Mouse (Mus musculus): Measurements from ENCODE around the gene Gpatch11. TPM values are rescaled to one million over a fixed set of nuclear protein-coding genes. Genes with fewer than 3 reads are reported as not detected.

Gpatch11 gene
- polyA plus RNA-seq, 1 experiment, result 14.5 TPM

DNA sequence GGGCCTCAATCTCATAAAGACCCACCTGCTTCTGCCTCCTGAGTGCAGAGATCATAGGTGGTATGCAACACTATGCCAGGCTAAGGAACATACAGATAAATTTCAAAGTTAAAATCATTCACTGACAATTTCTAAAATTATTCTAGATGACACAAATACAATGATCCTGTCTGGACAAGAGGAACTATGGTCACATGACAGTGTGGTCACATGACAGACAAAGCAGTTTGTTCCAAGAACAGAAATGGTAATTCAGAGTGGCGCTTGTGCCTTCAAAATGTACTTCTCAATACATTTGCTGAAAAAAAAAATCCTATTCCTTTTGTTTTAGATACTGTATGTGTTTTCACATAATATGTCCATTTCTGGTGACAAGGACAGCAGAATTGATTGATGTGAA, 38.1 kb upstream of the Gpatch11 start:
- TF ChIP-seq CTCF (IDR thresholded peaks at IDR 0.05; ENCODE audit: control insufficient read depth, insufficient read depth, insufficient read length) (no peak), USF1 (IDR thresholded peaks at IDR 0.05; ENCODE audit: low read depth) (peak; percentile 53)
- Histone ChIP-seq H3K4me3 (ENCODE audit: insufficient read depth, poor library complexity, severe bottlenecking) (no peak overlapping the region), H3K79me2 (ENCODE audit: control insufficient read depth, insufficient read depth) (no peaks in the 10 kb centered on the region), H3K79me3 (ENCODE audit: low read depth) (no peaks in the 10 kb centered on the region), H3ac (ENCODE audit: control insufficient read depth, insufficient read length, low read depth) (no peak overlapping the region), H3K27me3 (ENCODE audit: control insufficient read depth, insufficient read depth, insufficient read length) (no peaks in the 10 kb centered on the region), H3K36me3 (ENCODE audit: control insufficient read depth, insufficient read depth) (peaks cover 34% of the 10 kb centered on the region)

DNA sequence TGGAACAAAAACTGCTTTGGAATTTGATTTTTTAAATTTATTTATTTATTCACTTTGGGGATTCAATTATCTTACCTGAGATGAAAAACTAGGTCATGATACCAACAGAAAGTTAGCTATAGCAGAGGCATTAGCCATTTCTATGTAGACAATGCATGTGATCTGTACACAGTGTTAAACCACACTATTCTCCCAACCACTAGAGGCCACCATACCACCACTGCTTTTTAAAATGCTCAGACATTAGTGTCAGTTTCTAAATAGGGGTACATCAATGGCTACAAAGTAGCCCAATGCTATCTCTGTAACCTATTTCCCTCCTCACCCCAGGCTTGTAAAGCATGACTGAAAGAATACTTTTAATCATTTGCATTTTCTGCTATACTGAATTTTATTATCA, 26.3 kb upstream of the Gpatch11 start:
- no peaks in the 10 kb centered on the region for H3K79me2 ChIP-seq (ENCODE audit: control insufficient read depth, insufficient read depth)

DNA sequence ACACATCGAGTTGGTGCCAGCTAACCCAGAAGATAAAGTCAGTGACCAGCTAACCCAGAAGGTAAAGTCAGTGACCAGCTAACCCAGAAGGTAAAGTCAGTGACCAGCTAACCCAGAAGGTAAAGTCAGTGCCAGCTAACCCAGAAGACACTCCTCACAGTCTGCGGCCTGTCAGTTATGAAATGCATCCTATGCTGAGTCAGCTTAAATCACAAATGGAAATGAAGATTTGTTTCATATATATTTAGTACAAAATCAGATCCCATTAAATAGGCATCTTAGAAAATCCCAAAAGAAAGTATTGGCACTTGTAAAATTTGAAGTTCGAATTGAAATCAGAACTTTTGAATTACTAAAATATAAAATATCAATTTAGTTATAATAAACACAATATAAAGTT, 25.8 kb upstream of the Gpatch11 start:
- Histone ChIP-seq H3K79me3 (ENCODE audit: low read depth) (no peaks in the 10 kb centered on the region), H3K36me3 (ENCODE audit: control insufficient read depth, insufficient read depth) (peaks cover 28% of the 10 kb centered on the region), H3K4me3 (ENCODE audit: insufficient read depth, poor library complexity, severe bottlenecking) (no peak overlapping the region), H3ac (ENCODE audit: control insufficient read depth, insufficient read length, low read depth) (no peak overlapping the region), H3K27me3 (ENCODE audit: control insufficient read depth, insufficient read depth, insufficient read length) (no peaks in the 10 kb centered on the region), H3K79me2 (ENCODE audit: control insufficient read depth, insufficient read depth) (no peaks in the 10 kb centered on the region)
- no peak for TF ChIP-seq USF1 (IDR thresholded peaks at IDR 0.05; ENCODE audit: low read depth)
- TF ChIP-seq CTCF (IDR thresholded peaks at IDR 0.05; ENCODE audit: control insufficient read depth, insufficient read depth, insufficient read length), result no peak
- TF ChIP-seq FOSL1 (IDR thresholded peaks at IDR 0.05; ENCODE audit: insufficient read depth, low read length, poor library complexity, severe bottlenecking), result no peak
- TF ChIP-seq MYOD1 (IDR thresholded peaks at IDR 0.05; ENCODE audit: control insufficient read depth, insufficient read length, low read depth), result no peak
- no peak for TF ChIP-seq MAX (IDR thresholded peaks at IDR 0.05)

More for the DNA sequence above, 26.3 kb upstream of the Gpatch11 start:
- TF ChIP-seq CTCF (IDR thresholded peaks at IDR 0.05; ENCODE audit: control insufficient read depth, insufficient read depth, insufficient read length) (no peak), USF1 (IDR thresholded peaks at IDR 0.05; ENCODE audit: low read depth) (no peak), CEBPB (IDR thresholded peaks at IDR 0.05; ENCODE audit: low read depth) (no peak), MAX (IDR thresholded peaks at IDR 0.05) (no peak), MYOD1 (IDR thresholded peaks at IDR 0.05; ENCODE audit: control insufficient read depth, insufficient read length, low read depth) (no peak), MYOG (IDR thresholded peaks at IDR 0.05; ENCODE audit: control insufficient read depth, extremely low read depth, insufficient read length) (no peak), FOSL1 (IDR thresholded peaks at IDR 0.05; ENCODE audit: insufficient read depth, low read length, poor library complexity, severe bottlenecking) (no peak)
- no peaks in the 10 kb centered on the region for H3K79me3 ChIP-seq (ENCODE audit: low read depth)
- H3K27me3 ChIP-seq (ENCODE audit: control insufficient read depth, insufficient read depth, insufficient read length), result no peaks in the 10 kb centered on the region
- no peak overlapping the region for H3K4me3 ChIP-seq (ENCODE audit: insufficient read depth, poor library complexity, severe bottlenecking)
- peaks cover 28% of the 10 kb centered on the region for H3K36me3 ChIP-seq (ENCODE audit: control insufficient read depth, insufficient read depth)
- no peak overlapping the region for H3ac ChIP-seq (ENCODE audit: control insufficient read depth, insufficient read length, low read depth)

DNA sequence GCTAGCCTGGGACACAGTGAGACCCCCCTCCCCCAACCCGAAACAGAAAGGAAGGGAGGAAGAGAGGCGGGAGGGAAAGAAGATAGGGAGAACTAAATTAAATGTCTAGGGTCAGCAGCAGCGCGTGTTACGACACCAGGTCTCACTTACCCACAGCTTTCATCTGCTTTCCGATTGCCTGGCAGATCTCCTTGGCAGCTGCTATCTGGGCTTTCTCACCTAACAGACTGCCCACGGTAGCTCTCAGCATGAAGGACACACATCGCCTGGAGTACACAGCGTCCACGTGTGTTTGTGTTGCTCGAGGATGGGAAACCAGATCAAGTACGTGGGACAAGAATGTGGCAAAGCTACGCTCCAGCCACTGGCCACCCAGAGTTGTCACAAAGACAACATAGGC, 11.0 kb upstream of the Gpatch11 start:
- Histone ChIP-seq H3ac (ENCODE audit: control insufficient read depth, insufficient read length, low read depth) (no peak overlapping the region), H3K36me3 (ENCODE audit: control insufficient read depth, insufficient read depth) (peaks cover 39% of the 10 kb centered on the region), H3K27me3 (ENCODE audit: control insufficient read depth, insufficient read depth, insufficient read length) (no peaks in the 10 kb centered on the region), H3K79me2 (ENCODE audit: control insufficient read depth, insufficient read depth) (no peaks in the 10 kb centered on the region), H3K4me3 (ENCODE audit: insufficient read depth, poor library complexity, severe bottlenecking) (no peak overlapping the region), H3K79me3 (ENCODE audit: low read depth) (no peaks in the 10 kb centered on the region)
- TF ChIP-seq FOSL1 (IDR thresholded peaks at IDR 0.05; ENCODE audit: insufficient read depth, low read length, poor library complexity, severe bottlenecking), result no peak
- no peak for TF ChIP-seq MYOD1 (IDR thresholded peaks at IDR 0.05; ENCODE audit: control insufficient read depth, insufficient read length, low read depth)
- no peak for TF ChIP-seq CEBPB (IDR thresholded peaks at IDR 0.05; ENCODE audit: low read depth)
- no peak for TF ChIP-seq USF1 (IDR thresholded peaks at IDR 0.05; ENCODE audit: low read depth)
- no peak for TF ChIP-seq MYOG (IDR thresholded peaks at IDR 0.05; ENCODE audit: control insufficient read depth, extremely low read depth, insufficient read length)
- TF ChIP-seq MAX (IDR thresholded peaks at IDR 0.05), result no peak
- no peak for TF ChIP-seq CTCF (IDR thresholded peaks at IDR 0.05; ENCODE audit: control insufficient read depth, insufficient read depth, insufficient read length)

DNA sequence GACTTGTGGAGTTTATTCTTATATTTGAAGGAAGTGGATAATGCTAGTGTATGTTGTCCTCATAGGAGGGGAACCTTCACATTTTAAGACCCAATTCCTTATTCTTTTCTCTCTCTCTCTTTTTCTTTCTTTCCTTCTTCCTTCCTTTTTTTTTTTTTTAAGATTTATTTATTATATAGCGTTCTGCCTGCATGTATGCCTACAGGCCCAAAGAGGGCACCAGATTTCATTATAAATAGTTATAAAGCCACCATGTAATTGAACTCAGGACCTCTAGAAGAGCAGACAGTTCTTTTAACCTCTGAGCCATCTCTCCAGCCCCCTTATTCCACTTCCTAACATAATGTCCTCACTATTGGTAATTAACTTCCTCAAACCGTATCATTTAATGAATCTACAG, 689 bp downstream of the Gpatch11 start:
- Histone ChIP-seq H3ac (ENCODE audit: control insufficient read depth, insufficient read length, low read depth) (peak overlapping the region; percentile 62), H3K36me3 (ENCODE audit: control insufficient read depth, insufficient read depth) (peaks cover 16% of the 10 kb centered on the region), H3K79me3 (ENCODE audit: low read depth) (no peaks in the 10 kb centered on the region), H3K27me3 (ENCODE audit: control insufficient read depth, insufficient read depth, insufficient read length) (no peaks in the 10 kb centered on the region), H3K79me2 (ENCODE audit: control insufficient read depth, insufficient read depth) (no peaks in the 10 kb centered on the region), H3K4me3 (ENCODE audit: insufficient read depth, poor library complexity, severe bottlenecking) (peak overlapping the region; percentile 97)
- TF ChIP-seq CTCF (IDR thresholded peaks at IDR 0.05; ENCODE audit: control insufficient read depth, insufficient read depth, insufficient read length), result no peak
- no peak for TF ChIP-seq CEBPB (IDR thresholded peaks at IDR 0.05; ENCODE audit: low read depth)
- TF ChIP-seq USF1 (IDR thresholded peaks at IDR 0.05; ENCODE audit: low read depth), result no peak
- no peak for TF ChIP-seq MAX (IDR thresholded peaks at IDR 0.05)
- TF ChIP-seq MYOD1 (IDR thresholded peaks at IDR 0.05; ENCODE audit: control insufficient read depth, insufficient read length, low read depth), result no peak
- TF ChIP-seq MYOG (IDR thresholded peaks at IDR 0.05; ENCODE audit: control insufficient read depth, extremely low read depth, insufficient read length), result no peak
- TF ChIP-seq FOSL1 (IDR thresholded peaks at IDR 0.05; ENCODE audit: insufficient read depth, low read length, poor library complexity, severe bottlenecking), result no peak

DNA sequence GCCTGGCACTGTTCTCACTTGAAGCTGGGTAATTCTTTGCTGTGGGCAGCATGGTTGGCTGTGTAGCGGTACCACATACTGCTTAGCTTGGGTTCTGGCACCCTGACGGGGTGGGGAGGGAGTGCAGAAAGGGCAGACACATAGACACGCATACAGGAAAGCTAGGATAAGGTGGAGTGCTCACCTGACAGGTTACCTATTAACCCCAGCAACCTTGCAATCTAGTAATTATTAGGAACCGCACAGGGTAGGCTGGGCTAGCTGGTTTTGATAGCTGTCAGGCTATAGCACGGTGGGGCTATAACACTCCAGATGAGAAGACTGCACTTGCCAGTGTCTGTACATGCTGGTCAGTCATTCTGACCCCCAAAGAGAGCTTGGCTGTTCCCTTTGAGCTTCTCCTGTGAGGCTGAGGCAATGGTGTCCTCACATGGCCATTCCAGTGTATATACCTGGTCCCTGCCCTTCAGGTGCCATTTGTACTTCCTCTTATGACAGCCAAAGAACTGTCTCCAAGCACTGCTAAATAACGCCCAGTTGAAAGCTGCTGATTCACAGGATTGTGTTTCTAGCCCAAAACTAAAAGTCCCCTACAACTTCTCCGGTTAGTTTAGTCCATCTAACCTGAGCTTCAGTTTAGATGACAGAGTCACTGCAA, 7.0 kb downstream of the Gpatch11 start:
- no peaks in the 10 kb centered on the region for H3K79me3 ChIP-seq (ENCODE audit: low read depth)
- H3K27me3 ChIP-seq (ENCODE audit: control insufficient read depth, insufficient read depth, insufficient read length), result no peaks in the 10 kb centered on the region
- no peak overlapping the region for H3K4me3 ChIP-seq (ENCODE audit: insufficient read depth, poor library complexity, severe bottlenecking)
- H3K36me3 ChIP-seq (ENCODE audit: control insufficient read depth, insufficient read depth), result peaks cover 47% of the 10 kb centered on the region
- no peaks in the 10 kb centered on the region for H3K79me2 ChIP-seq (ENCODE audit: control insufficient read depth, insufficient read depth)
- H3ac ChIP-seq (ENCODE audit: control insufficient read depth, insufficient read length, low read depth), result no peak overlapping the region
- TF ChIP-seq USF1 (IDR thresholded peaks at IDR 0.05; ENCODE audit: low read depth) (no peak), FOSL1 (IDR thresholded peaks at IDR 0.05; ENCODE audit: insufficient read depth, low read length, poor library complexity, severe bottlenecking) (no peak), CTCF (IDR thresholded peaks at IDR 0.05; ENCODE audit: control insufficient read depth, insufficient read depth, insufficient read length) (no peak), CEBPB (IDR thresholded peaks at IDR 0.05; ENCODE audit: low read depth) (no peak), MYOG (IDR thresholded peaks at IDR 0.05; ENCODE audit: control insufficient read depth, extremely low read depth, insufficient read length) (no peak), MAX (IDR thresholded peaks at IDR 0.05) (no peak), MYOD1 (IDR thresholded peaks at IDR 0.05; ENCODE audit: control insufficient read depth, insufficient read length, low read depth) (no peak)
